Mouse (Mus musculus): Measurements from ENCODE around the gene Fzd2. TPM values are rescaled to one million over a fixed set of nuclear protein-coding genes. Genes with fewer than 3 reads are reported as not detected.
A peak's percentile ranks its signal among the peaks of the same experiment; 100 is the strongest.

Fzd2 gene
- polyA plus RNA-seq, 2 experiments: 0.28 to 1.1 TPM

- no peak for ATAC-seq (ENCODE audit: insufficient read depth)
- Histone ChIP-seq H3K9me3 (ENCODE audit: control insufficient read depth, low read length) (no peaks in the 10 kb centered on the region), H3K4me3 (ENCODE audit: insufficient read depth in 1 of 2, low read depth in 2 of 2, low read length in 2 of 2) (no peak overlapping the region), H3K27ac (no peak overlapping the region), H3K4me2 (ENCODE audit: low read depth) (no peak overlapping the region), H3K4me1 (replicated peaks; ENCODE audit: control insufficient read depth in 2 of 2, insufficient read depth in 2 of 2, low read length in 1 of 2) (peaks cover 11 to 12% of the 10 kb centered on the region in 2 experiments), H3K36me3 (replicated peaks; ENCODE audit: control insufficient read depth, insufficient read depth, low read depth) (no peaks in the 10 kb centered on the region), H3K9ac (replicated peaks) (no peak overlapping the region), H3K27me3 (ENCODE audit: control insufficient read depth, insufficient read depth, low read length) (no peaks in the 10 kb centered on the region)
- no peak for DNase-seq (ENCODE audit: low read depth in 3 of 3, low spot score in 3 of 3)
- WGBS (ENCODE audit: insufficient replicate concordance): 86% methylated on average over 15 of the region's 15 CpGs
- no peak for TF ChIP-seq EP300 (IDR thresholded peaks at IDR 0.05; ENCODE audit: low read depth)
- TF ChIP-seq CTCF (IDR thresholded peaks at IDR 0.05; ENCODE audit: low read depth): no peak
Observed at GRCm38 (mm10) chr11:102567723-102568122, 36.5 kb upstream of the Fzd2 start.

- Histone ChIP-seq H3K27me3 (ENCODE audit: control insufficient read depth, insufficient read depth, low read length) (no peaks in the 10 kb centered on the region), H3K4me2 (ENCODE audit: low read depth) (no peak overlapping the region), H3K4me3 (ENCODE audit: insufficient read depth in 1 of 2, low read depth in 2 of 2, low read length in 2 of 2) (no peak overlapping the region), H3K36me3 (replicated peaks; ENCODE audit: control insufficient read depth, insufficient read depth, low read depth) (no peaks in the 10 kb centered on the region), H3K4me1 (replicated peaks; ENCODE audit: control insufficient read depth in 2 of 2, insufficient read depth in 2 of 2, low read length in 1 of 2) (peaks cover 11 to 12% of the 10 kb centered on the region in 2 experiments), H3K9ac (replicated peaks) (no peak overlapping the region), H3K27ac (no peak overlapping the region), H3K9me3 (ENCODE audit: control insufficient read depth, low read length) (no peaks in the 10 kb centered on the region)
- DNase-seq (ENCODE audit: low read depth in 3 of 3, low spot score in 3 of 3): no peak
- 68% methylated on average over 12 of the region's 12 CpGs for WGBS (ENCODE audit: insufficient replicate concordance)
- no peak for ATAC-seq (ENCODE audit: insufficient read depth)
- peak; percentile 87 for TF ChIP-seq CTCF (IDR thresholded peaks at IDR 0.05; ENCODE audit: low read depth)
- TF ChIP-seq EP300 (IDR thresholded peaks at IDR 0.05; ENCODE audit: low read depth): no peak
Observed at GRCm38 (mm10) chr11:102568191-102568590, 36.0 kb upstream of the Fzd2 start.

DNA sequence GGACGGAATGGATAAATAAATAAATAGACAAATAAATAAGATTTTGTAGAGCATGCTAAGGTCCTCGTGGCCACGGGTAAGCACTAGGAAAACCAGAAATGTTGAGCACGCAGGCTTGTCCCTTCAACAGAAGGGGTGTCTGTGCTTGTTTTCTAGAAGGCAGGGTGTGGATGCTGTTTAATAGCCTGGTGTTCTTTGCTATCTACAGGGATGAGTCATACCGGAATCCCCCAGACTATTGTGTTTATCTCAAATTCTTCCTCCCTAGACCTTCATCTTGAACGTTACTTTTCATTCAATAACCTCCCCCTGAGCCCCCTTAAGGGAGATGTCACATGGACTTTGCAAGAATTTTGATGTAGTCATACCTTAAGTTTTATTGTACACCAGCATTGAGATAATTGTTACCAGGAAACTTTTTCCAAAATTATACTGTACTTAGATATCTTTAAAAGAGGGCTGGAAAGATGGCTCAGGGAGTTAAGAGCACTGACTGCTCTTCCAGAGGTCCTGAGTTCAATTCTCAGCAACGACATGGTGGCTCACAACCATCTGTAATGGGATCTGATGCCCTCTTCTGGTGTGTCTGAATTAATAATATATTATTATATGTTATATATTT is 35.3 kb upstream of the Fzd2 start:
- Histone ChIP-seq H3K9ac (replicated peaks) (no peak overlapping the region), H3K4me1 (replicated peaks; ENCODE audit: control insufficient read depth in 2 of 2, insufficient read depth in 2 of 2, low read length in 1 of 2) (peaks cover 11 to 14% of the 10 kb centered on the region in 2 experiments), H3K9me3 (ENCODE audit: control insufficient read depth, low read length) (no peaks in the 10 kb centered on the region), H3K4me2 (ENCODE audit: low read depth) (no peak overlapping the region), H3K4me3 (ENCODE audit: insufficient read depth in 1 of 2, low read depth in 2 of 2, low read length in 2 of 2) (no peak overlapping the region), H3K36me3 (replicated peaks; ENCODE audit: control insufficient read depth, insufficient read depth, low read depth) (no peaks in the 10 kb centered on the region), H3K27ac (no peak overlapping the region), H3K27me3 (ENCODE audit: control insufficient read depth, insufficient read depth, low read length) (no peaks in the 10 kb centered on the region)
- DNase-seq (ENCODE audit: low read depth in 3 of 3, low spot score in 3 of 3) (peak in 1 of 3 experiments; percentile 31), ATAC-seq (ENCODE audit: insufficient read depth) (no peak)
- 47% methylated on average over 7 of the region's 7 CpGs for WGBS (ENCODE audit: insufficient replicate concordance)
- TF ChIP-seq CTCF (IDR thresholded peaks at IDR 0.05; ENCODE audit: low read depth) (no peak), EP300 (IDR thresholded peaks at IDR 0.05; ENCODE audit: low read depth) (no peak)

- DNase-seq (ENCODE audit: low read depth in 3 of 3, low spot score in 3 of 3) (peak; percentile 64 to 74 (median 70)), ATAC-seq (ENCODE audit: insufficient read depth) (peak; percentile 60; the same call in 1 of the 2 replicates)
- WGBS (ENCODE audit: insufficient replicate concordance): 16% methylated on average over 18 of the region's 18 CpGs
- peak overlapping the region; percentile 66 for H3K4me2 ChIP-seq (ENCODE audit: low read depth)
- H3K9ac ChIP-seq (replicated peaks): peak overlapping the region; percentile 73
- peak overlapping the region; percentile 52 to 69 for H3K4me3 ChIP-seq (ENCODE audit: insufficient read depth in 1 of 2, low read depth in 2 of 2, low read length in 2 of 2)
- H3K27me3 ChIP-seq (ENCODE audit: control insufficient read depth, insufficient read depth, low read length): no peaks in the 10 kb centered on the region
- peaks cover 0 to 2% of the 10 kb centered on the region in 2 experiments; a peak in 1 of 4 replicates for H3K4me1 ChIP-seq (replicated peaks; ENCODE audit: control insufficient read depth in 2 of 2, insufficient read depth in 2 of 2, low read length in 1 of 2)
- H3K27ac ChIP-seq: no peak overlapping the region
- no peaks in the 10 kb centered on the region for H3K9me3 ChIP-seq (ENCODE audit: control insufficient read depth, low read length)
- H3K36me3 ChIP-seq (replicated peaks; ENCODE audit: control insufficient read depth, insufficient read depth, low read depth): no peaks in the 10 kb centered on the region
- TF ChIP-seq EP300 (IDR thresholded peaks at IDR 0.05; ENCODE audit: low read depth) (no peak), CTCF (IDR thresholded peaks at IDR 0.05; ENCODE audit: low read depth) (peak; percentile 90)
Observed at GRCm38 (mm10) chr11:102572866-102573663, 31.1 kb upstream of the Fzd2 start.

GRCm38 (mm10) chr11:102575034-102575433 is 29.2 kb upstream of the Fzd2 start:
- TF ChIP-seq EP300 (IDR thresholded peaks at IDR 0.05; ENCODE audit: low read depth) (no peak), CTCF (IDR thresholded peaks at IDR 0.05; ENCODE audit: low read depth) (no peak)
- no peak overlapping the region for H3K4me2 ChIP-seq (ENCODE audit: low read depth)
- H3K36me3 ChIP-seq (replicated peaks; ENCODE audit: control insufficient read depth, insufficient read depth, low read depth): no peaks in the 10 kb centered on the region
- peaks cover 0 to 4% of the 10 kb centered on the region in 2 experiments; a peak in 1 of 4 replicates for H3K4me1 ChIP-seq (replicated peaks; ENCODE audit: control insufficient read depth in 2 of 2, insufficient read depth in 2 of 2, low read length in 1 of 2)
- no peak overlapping the region for H3K4me3 ChIP-seq (ENCODE audit: insufficient read depth in 1 of 2, low read depth in 2 of 2, low read length in 2 of 2)
- no peak overlapping the region for H3K27ac ChIP-seq
- 49% methylated on average over 1 of the region's 1 CpGs for WGBS (ENCODE audit: insufficient replicate concordance)
- H3K27me3 ChIP-seq (ENCODE audit: control insufficient read depth, insufficient read depth, low read length): peaks cover 3% of the 10 kb centered on the region; the same call in 1 of the 2 replicates
- no peak overlapping the region for H3K9ac ChIP-seq (replicated peaks)
- DNase-seq (ENCODE audit: low read depth in 3 of 3, low spot score in 3 of 3) (no peak), ATAC-seq (ENCODE audit: insufficient read depth) (no peak)
- H3K9me3 ChIP-seq (ENCODE audit: control insufficient read depth, low read length): no peaks in the 10 kb centered on the region

Data from liver, embryonic 14.5 days (tissue).